Mouse (Mus musculus): ENCODE data around the gene Accs.

DNA sequence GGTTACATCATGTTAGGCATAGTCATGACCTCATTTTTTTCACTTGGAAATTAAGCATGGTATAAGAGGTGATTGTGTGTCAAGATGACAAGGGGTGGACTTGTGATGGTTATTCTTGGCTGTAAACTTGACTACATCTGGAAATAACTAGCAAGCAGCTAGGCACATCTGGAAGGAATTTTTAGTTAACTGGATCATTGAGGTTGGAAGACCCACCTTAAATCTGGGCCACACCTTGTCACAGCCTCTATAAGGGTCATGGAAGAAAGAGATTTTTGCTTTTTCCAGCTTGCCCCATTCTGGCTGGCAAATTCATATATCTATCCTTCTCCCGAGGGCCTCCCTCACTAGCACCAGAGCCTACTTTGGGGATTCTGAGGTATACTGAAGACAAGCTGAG, 1.6 kb upstream of the Accs start:
- TF ChIP-seq CTCF (IDR thresholded peaks at IDR 0.05; ENCODE audit: borderline replicate concordance, extremely low read depth, insufficient read depth, insufficient read length) (no peak), POLR2A (IDR thresholded peaks at IDR 0.05; ENCODE audit: borderline replicate concordance, extremely low read depth, insufficient read depth, insufficient read length, poor library complexity, severe bottlenecking) (no peak)
